Mouse (Mus musculus) small intestine, adult 2 months (tissue): ENCODE measurements around the gene Acot9.

ENCODE experiments used
- CTCF ChIP-seq: fragments of 200-500 bp; IDR thresholded peaks from 2 replicates; pipeline ENCODE4 v1.5.1; 2012; ENCODE audit warnings: low read depth, mild to moderate bottlenecking, control low read depth, inconsistent platforms, low read length, moderate library complexity, mixed read lengths; ENCODE audit not compliant: insufficient replicate concordance, insufficient read length; ENCODE audit errors: extremely low read depth
- POLR2A ChIP-seq: fragments of 200-500 bp; IDR thresholded peaks from 2 replicates; pipeline ENCODE4 v1.6.1; 2012; ENCODE audit warnings: low read depth, mild to moderate bottlenecking, control low read depth, inconsistent platforms, low read length, moderate library complexity

GRCm38 (mm10) chrX:155216271-155216670, 46.0 kb upstream of the Acot9 start, which contains the start of gene Sat1:
- no peak; the same call in 1 of the 2 replicates for TF ChIP-seq POLR2A
- TF ChIP-seq CTCF: peak; percentile 63; the same call in 1 of the 2 replicates
